29 mouse cellular contexts compared by ENCODE assay signal in the genomic region with DNA sequence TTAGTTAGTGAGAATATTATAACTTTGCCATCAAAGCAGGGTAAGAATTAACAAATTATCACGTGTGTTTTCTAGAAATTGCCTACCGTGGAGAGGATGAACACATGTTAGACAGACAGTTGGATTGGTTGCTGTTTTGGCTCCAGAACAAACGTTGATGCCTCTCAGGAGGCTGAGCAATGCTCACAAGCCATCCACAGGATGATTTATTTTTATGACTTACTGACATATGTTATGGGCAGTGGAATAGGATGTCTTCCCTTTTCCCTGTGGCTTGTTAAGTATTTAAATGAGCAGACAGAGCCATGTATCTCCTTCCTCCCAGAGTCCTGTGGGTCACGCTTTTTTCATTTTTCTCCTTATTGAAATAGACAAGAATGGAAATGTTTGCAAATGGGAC.
A peak's percentile ranks its signal among the peaks of the same experiment; 100 is the strongest.
DNase-seq lines count a peak whose midpoint lies in the region; ATAC-seq and TF ChIP-seq lines count a peak whose summit lies in the region.
"Had no signal": no experiment of that assay in that cellular context is flagged by ENCODE, and none has a peak within 500 bp of the region (broad histone marks: within the 10 kb centered on the region; RNA-seq: fewer than 3 reads in every experiment).

No protein-coding gene starts in this region.

- no peaks in the 10 kb centered on the region for H3K27me3 ChIP-seq in cerebellum, adult 2 months (ENCODE audit: control insufficient read depth, insufficient read depth, low read length)
- H3K27me3 ChIP-seq in hindbrain, postnatal 0 days (ENCODE audit: insufficient read depth, low read length): no peaks in the 10 kb centered on the region
- H3K27me3 ChIP-seq in hindbrain, embryonic 13.5 days: no peaks in the 10 kb centered on the region
- no peaks in the 10 kb centered on the region for H3K27me3 ChIP-seq in neural tube, embryonic 12.5 days (replicated peaks)
- no peaks in the 10 kb centered on the region for H3K27me3 ChIP-seq in neural tube, embryonic 15.5 days (replicated peaks)
- H3K27me3 ChIP-seq: embryonic facial prominence, embryonic 13.5 days; forebrain, embryonic 15.5 days; heart, embryonic 15.5 days; midbrain, embryonic 15.5 days; Patski had no signal

- no peak overlapping the region for H3K9ac ChIP-seq in hindbrain, postnatal 0 days (replicated peaks; ENCODE audit: low read length)
- no peak overlapping the region for H3K9ac ChIP-seq in hindbrain, embryonic 13.5 days
- H3K9ac ChIP-seq in neural tube, embryonic 12.5 days: no peak overlapping the region
- no peak overlapping the region for H3K9ac ChIP-seq in neural tube, embryonic 15.5 days (replicated peaks)
- H3K9ac ChIP-seq: embryonic facial prominence, embryonic 13.5 days; forebrain, embryonic 15.5 days; heart, embryonic 15.5 days; hindbrain, embryonic 14.5 days; liver, embryonic 14.5 days; midbrain, embryonic 15.5 days had no signal

- no peak overlapping the region for H3K27ac ChIP-seq in cerebellum, adult 2 months (ENCODE audit: insufficient read depth, low read length)
- no peak overlapping the region for H3K27ac ChIP-seq in hindbrain, postnatal 0 days
- no peak overlapping the region for H3K27ac ChIP-seq in hindbrain, embryonic 13.5 days
- H3K27ac ChIP-seq in neural tube, embryonic 12.5 days: no peak overlapping the region
- no peak overlapping the region for H3K27ac ChIP-seq in neural tube, embryonic 15.5 days (replicated peaks)
- H3K27ac ChIP-seq: embryonic facial prominence, embryonic 13.5 days; forebrain, embryonic 10.5 days; forebrain, embryonic 15.5 days; heart, embryonic 10.5 days; heart, embryonic 15.5 days; hindbrain, embryonic 14.5 days; liver, embryonic 14.5 days; midbrain, embryonic 15.5 days had no signal

- 17% methylated on average over 4 of the region's 4 CpGs for WGBS in cerebellum, adult 2 months
- WGBS in hindbrain, postnatal 0 days: 40% methylated on average over 4 of the region's 4 CpGs
- 53% methylated on average over 4 of the region's 4 CpGs for WGBS in hindbrain, embryonic 13.5 days
- WGBS in neural tube, embryonic 12.5 days: 40% methylated on average over 4 of the region's 4 CpGs
- 25% methylated on average over 4 of the region's 4 CpGs for WGBS in neural tube, embryonic 15.5 days

- intact Hi-C loops in heart, postnatal 10 days (cut with DNase I): no loop called here

- DNase-seq in cerebellum, adult 2 months: peak; percentile 7 to 51
- DNase-seq in cerebellum, adult 11-12 months: no peak
- peak; percentile 52 for DNase-seq in hindbrain, postnatal 0 days (ENCODE audit: low spot score)
- DNase-seq in heart, postnatal 10 days: no peak
- DNase-seq: adrenal gland, postnatal 10 days; gastrocnemius, postnatal 25 days; heart, adult 11 months; heart, postnatal 36 days; kidney, adult 2 months; kidney, postnatal 36 days; layer of hippocampus, postnatal 36 days; liver; lung, adult 2 months; lung, postnatal 10 days; right cerebral cortex, adult 18-20 months; spleen, adult 18-20 months; thymus, postnatal 25 days had no signal

- no peak for TF ChIP-seq POLR2A in cerebellum, adult 2 months (IDR thresholded peaks at IDR 0.05; ENCODE audit: borderline replicate concordance, insufficient read depth, low read length)

- no peak overlapping the region for H3K4me2 ChIP-seq in hindbrain, postnatal 0 days (ENCODE audit: low read depth, low read length)
- H3K4me2 ChIP-seq in hindbrain, embryonic 13.5 days: no peak overlapping the region
- no peak overlapping the region for H3K4me2 ChIP-seq in neural tube, embryonic 12.5 days (replicated peaks)
- H3K4me2 ChIP-seq in neural tube, embryonic 15.5 days: no peak overlapping the region
- H3K4me2 ChIP-seq: embryonic facial prominence, embryonic 13.5 days; forebrain, embryonic 15.5 days; heart, embryonic 15.5 days; hindbrain, embryonic 14.5 days; midbrain, embryonic 15.5 days had no signal

- no peak for TF ChIP-seq CTCF in cerebellum, adult 2 months (IDR thresholded peaks at IDR 0.05; ENCODE audit: borderline replicate concordance, insufficient read depth, low read depth, low read length)
- TF ChIP-seq CTCF in hindbrain, postnatal 0 days (IDR thresholded peaks at IDR 0.05; ENCODE audit: low read depth): no peak

- peaks cover 2% of the 10 kb centered on the region; the same call in 1 of the 2 replicates for H3K4me1 ChIP-seq in cerebellum, adult 2 months (ENCODE audit: control insufficient read depth, insufficient read depth, low read length)
- H3K4me1 ChIP-seq in hindbrain, postnatal 0 days (ENCODE audit: insufficient read depth, low read length): no peaks in the 10 kb centered on the region
- peaks cover 15% of the 10 kb centered on the region; the same call in 1 of the 2 replicates for H3K4me1 ChIP-seq in hindbrain, embryonic 13.5 days (replicated peaks)
- H3K4me1 ChIP-seq in neural tube, embryonic 12.5 days: no peaks in the 10 kb centered on the region
- H3K4me1 ChIP-seq in neural tube, embryonic 15.5 days: peaks cover 5% of the 10 kb centered on the region; the same call in 1 of the 2 replicates
- H3K4me1 ChIP-seq: embryonic facial prominence, embryonic 13.5 days; forebrain, embryonic 10.5 days; heart, embryonic 15.5 days had no signal

- no peak overlapping the region for H3K4me3 ChIP-seq in cerebellum, adult 2 months (replicated peaks; ENCODE audit: insufficient read depth, low read depth, low read length)
- H3K4me3 ChIP-seq in hindbrain, postnatal 0 days (ENCODE audit: low read length): no peak overlapping the region
- H3K4me3 ChIP-seq in hindbrain, embryonic 13.5 days: no peak overlapping the region
- H3K4me3 ChIP-seq in neural tube, embryonic 12.5 days: no peak overlapping the region
- H3K4me3 ChIP-seq in neural tube, embryonic 15.5 days (replicated peaks): no peak overlapping the region
- H3K4me3 ChIP-seq: embryonic facial prominence, embryonic 13.5 days; forebrain, embryonic 10.5 days; forebrain, embryonic 15.5 days; heart, embryonic 10.5 days; heart, embryonic 15.5 days; midbrain, embryonic 15.5 days had no signal

- no peaks in the 10 kb centered on the region for H3K36me3 ChIP-seq in hindbrain, postnatal 0 days (ENCODE audit: insufficient read depth, low read length)
- H3K36me3 ChIP-seq in hindbrain, embryonic 13.5 days: no peaks in the 10 kb centered on the region
- no peaks in the 10 kb centered on the region for H3K36me3 ChIP-seq in neural tube, embryonic 12.5 days
- H3K36me3 ChIP-seq in neural tube, embryonic 15.5 days: no peaks in the 10 kb centered on the region
- H3K36me3 ChIP-seq: embryonic facial prominence, embryonic 13.5 days; forebrain, embryonic 10.5 days; forebrain, embryonic 15.5 days; heart, embryonic 10.5 days; heart, embryonic 15.5 days; midbrain, embryonic 15.5 days had no signal

- peak; percentile 40; the same call in 1 of the 2 replicates for ATAC-seq in hindbrain, postnatal 0 days
- ATAC-seq in hindbrain, embryonic 13.5 days (ENCODE audit: low FRiP score): no peak
- ATAC-seq in neural tube, embryonic 12.5 days (ENCODE audit: low FRiP score, low read depth): peak; percentile 63; the same call in 1 of the 2 replicates
- ATAC-seq in neural tube, embryonic 15.5 days (ENCODE audit: low FRiP score): no peak
- ATAC-seq: forebrain, embryonic 15.5 days; Patski had no signal

- no peaks in the 10 kb centered on the region for H3K9me3 ChIP-seq in hindbrain, postnatal 0 days (ENCODE audit: low read length)
- no peaks in the 10 kb centered on the region for H3K9me3 ChIP-seq in hindbrain, embryonic 13.5 days
- H3K9me3 ChIP-seq in neural tube, embryonic 12.5 days: no peaks in the 10 kb centered on the region
- H3K9me3 ChIP-seq in neural tube, embryonic 15.5 days (replicated peaks): no peaks in the 10 kb centered on the region
- H3K9me3 ChIP-seq: embryonic facial prominence, embryonic 13.5 days; forebrain, embryonic 10.5 days; forebrain, embryonic 15.5 days; heart, embryonic 10.5 days; heart, embryonic 15.5 days; midbrain, embryonic 15.5 days had no signal

Comparison
In these comparisons a context has a peak if more than half of its experiments do, and no peak if none do; other contexts are left out.
1. DNase-seq: peak in cerebellum, adult 2 months (2 of 2) and hindbrain, postnatal 0 days (single experiment); none in cerebellum, adult 11-12 months (single experiment) and heart, postnatal 10 days (0 of 2).
2. ATAC-seq: peak in hindbrain, postnatal 0 days (single experiment) and neural tube, embryonic 12.5 days (single experiment); none in hindbrain, embryonic 13.5 days (single experiment) and neural tube, embryonic 15.5 days (single experiment).